Mouse (Mus musculus): Measurements from ENCODE around the gene Lin7c. TPM values are rescaled to one million over a fixed set of nuclear protein-coding genes. Genes with fewer than 3 reads are reported as not detected.

Gene Lin7c
- polyA plus RNA-seq, 1 experiment from 2014 or later = 35.5 TPM

DNA sequence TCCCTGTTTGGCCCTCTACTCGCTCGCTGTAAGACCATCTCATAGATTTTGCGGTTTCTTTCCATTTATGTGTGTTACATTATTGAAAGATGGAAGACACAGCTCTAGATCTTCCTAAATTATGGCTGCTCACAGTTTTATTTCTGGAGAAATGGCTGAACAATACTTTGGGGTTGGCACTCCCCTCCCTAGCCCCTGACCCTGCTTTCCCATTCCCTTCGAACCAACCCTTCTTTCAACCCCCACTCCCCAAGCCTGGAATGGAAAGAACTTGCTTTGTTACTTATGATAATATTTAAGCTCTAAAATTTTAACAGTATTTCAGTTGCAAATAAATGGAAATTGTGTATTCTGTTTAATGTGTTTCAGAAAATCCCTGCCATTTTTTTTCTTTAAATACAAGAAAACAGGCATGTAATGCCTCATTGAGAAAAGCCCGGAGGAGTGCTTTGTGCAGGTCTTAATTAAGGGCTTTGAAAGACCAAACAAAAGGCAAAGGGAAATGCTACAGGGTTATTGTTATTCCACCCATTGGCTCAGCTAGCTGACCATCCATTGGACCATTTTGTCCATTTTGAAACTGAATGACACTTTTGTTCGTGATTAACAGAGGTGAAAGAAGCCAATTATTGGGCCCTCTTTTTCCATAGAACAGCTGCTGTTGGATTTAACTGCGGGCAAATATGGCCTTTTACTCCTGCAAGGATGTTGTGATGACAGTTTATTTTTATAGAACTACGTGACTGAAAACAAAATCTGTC, 52.3 kb downstream of the Lin7c start:
- no peaks in the 10 kb centered on the region for H3K27me3 ChIP-seq (replicated peaks)
- no peak overlapping the region for H3K4me2 ChIP-seq
- H3K4me1 ChIP-seq = peaks cover 45% of the 10 kb centered on the region
- no peak overlapping the region for H3K4me3 ChIP-seq
- H3K36me3 ChIP-seq = no peaks in the 10 kb centered on the region
- H3K27ac ChIP-seq (replicated peaks) = no peak overlapping the region
- WGBS = 85% methylated on average over 8 of the region's 8 CpGs
- H3K9me3 ChIP-seq = no peaks in the 10 kb centered on the region
- ATAC-seq (ENCODE audit: extremely low read depth, insufficient number of reproducible peaks, low FRiP score, low TSS enrichment) = no peak
- no peak overlapping the region for H3K9ac ChIP-seq

GRCm38 (mm10) chr2:109944995-109945394, 54.3 kb downstream of the Lin7c start:
- Histone ChIP-seq H3K4me3 (no peak overlapping the region), H3K4me2 (peak overlapping the region; percentile 49), H3K27ac (replicated peaks) (peak overlapping the region; percentile 81), H3K27me3 (replicated peaks) (no peaks in the 10 kb centered on the region), H3K9me3 (no peaks in the 10 kb centered on the region), H3K9ac (peak overlapping the region; percentile 13; the same call in 1 of the 2 replicates), H3K4me1 (peaks cover 61% of the 10 kb centered on the region), H3K36me3 (no peaks in the 10 kb centered on the region)
- 23% methylated on average over 9 of the region's 9 CpGs for WGBS
- ATAC-seq (ENCODE audit: extremely low read depth, insufficient number of reproducible peaks, low FRiP score, low TSS enrichment) = peak; percentile 73; the same call in 1 of the 2 replicates

DNA sequence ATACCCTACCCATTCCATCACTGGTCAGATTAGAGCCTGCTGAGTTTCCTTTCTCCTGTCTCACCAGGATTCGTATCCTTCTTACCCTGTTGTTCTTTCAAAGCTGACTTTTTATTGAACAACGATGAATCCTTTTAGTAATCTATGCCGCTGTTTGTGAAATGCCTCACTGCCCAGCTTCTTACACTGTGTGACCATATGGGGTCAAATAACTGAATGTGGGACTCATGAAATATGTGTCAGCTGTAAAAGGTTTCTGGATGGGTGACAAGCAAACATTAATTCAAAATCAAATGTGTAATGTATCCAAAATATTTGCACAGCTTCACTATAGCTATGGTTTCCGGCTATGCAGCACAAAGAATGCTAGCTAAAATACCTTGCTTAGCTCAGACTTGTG, 54.9 kb downstream of the Lin7c start:
- no peak for ATAC-seq (ENCODE audit: extremely low read depth, insufficient number of reproducible peaks, low FRiP score, low TSS enrichment)
- H3K27ac ChIP-seq (replicated peaks) = peak overlapping the region; percentile 59
- H3K4me1 ChIP-seq = peaks cover 66% of the 10 kb centered on the region
- no peak overlapping the region for H3K9ac ChIP-seq
- no peak overlapping the region for H3K4me3 ChIP-seq
- H3K27me3 ChIP-seq (replicated peaks) = no peaks in the 10 kb centered on the region
- no peaks in the 10 kb centered on the region for H3K36me3 ChIP-seq
- peak overlapping the region; percentile 39 for H3K4me2 ChIP-seq
- H3K9me3 ChIP-seq = no peaks in the 10 kb centered on the region
- 72% methylated on average over 4 of the region's 4 CpGs for WGBS

DNA sequence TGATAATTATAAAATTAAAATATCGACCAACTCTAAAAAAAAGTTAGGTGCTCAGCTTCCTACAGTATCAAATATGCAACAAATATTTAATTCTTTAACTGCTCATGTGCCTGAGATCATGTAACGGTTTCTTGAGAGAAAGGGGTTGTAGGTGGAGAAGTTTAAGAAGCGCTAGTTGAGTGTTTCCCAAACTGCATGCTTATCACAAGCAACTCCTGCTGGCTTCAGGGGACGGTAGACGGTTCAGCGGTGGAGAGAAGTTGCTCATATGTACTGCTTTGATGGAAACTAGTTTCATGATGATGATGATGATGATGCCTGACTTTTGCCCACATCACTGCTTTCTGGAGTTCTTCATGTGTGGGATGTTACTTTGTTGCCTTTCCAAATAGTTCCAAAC, 55.8 kb downstream of the Lin7c start:
- H3K4me1 ChIP-seq = peaks cover 75% of the 10 kb centered on the region
- no peak overlapping the region for H3K4me3 ChIP-seq
- no peak overlapping the region for H3K27ac ChIP-seq (replicated peaks)
- no peaks in the 10 kb centered on the region for H3K36me3 ChIP-seq
- no peaks in the 10 kb centered on the region for H3K27me3 ChIP-seq (replicated peaks)
- ATAC-seq (ENCODE audit: extremely low read depth, insufficient number of reproducible peaks, low FRiP score, low TSS enrichment) = no peak
- 75% methylated on average over 6 of the region's 6 CpGs for WGBS
- H3K9ac ChIP-seq = no peak overlapping the region
- H3K4me2 ChIP-seq = no peak overlapping the region
- no peaks in the 10 kb centered on the region for H3K9me3 ChIP-seq

DNA sequence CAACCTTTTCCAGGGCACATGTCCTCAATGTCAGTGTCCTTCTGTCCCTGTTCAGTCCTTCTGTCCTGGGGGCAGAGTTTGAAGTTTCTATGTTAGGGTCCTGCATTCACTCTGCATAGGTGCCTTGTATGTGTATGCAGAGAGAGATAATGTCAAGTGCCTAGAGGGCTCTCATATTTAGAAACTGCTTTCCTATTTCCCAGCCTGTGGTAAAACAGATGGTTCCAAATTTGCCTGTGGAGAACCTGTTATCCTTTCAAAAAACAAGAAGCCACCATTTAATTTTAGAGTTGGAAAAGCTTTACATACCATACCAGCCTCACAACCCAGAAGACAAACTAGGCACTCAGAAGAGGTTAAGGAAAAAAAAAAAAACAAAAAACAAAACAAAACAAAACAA, 58.9 kb downstream of the Lin7c start:
- no peak for ATAC-seq (ENCODE audit: extremely low read depth, insufficient number of reproducible peaks, low FRiP score, low TSS enrichment)
- H3K9ac ChIP-seq = no peak overlapping the region
- no peak overlapping the region for H3K4me3 ChIP-seq
- peaks cover 78% of the 10 kb centered on the region for H3K4me1 ChIP-seq
- no peaks in the 10 kb centered on the region for H3K36me3 ChIP-seq
- no peaks in the 10 kb centered on the region for H3K27me3 ChIP-seq (replicated peaks)
- no peak overlapping the region for H3K4me2 ChIP-seq
- H3K27ac ChIP-seq (replicated peaks) = 0 out of 2 replicates have a peak overlapping the region, but pooled peaks have one; percentile 36
- no peaks in the 10 kb centered on the region for H3K9me3 ChIP-seq

DNA sequence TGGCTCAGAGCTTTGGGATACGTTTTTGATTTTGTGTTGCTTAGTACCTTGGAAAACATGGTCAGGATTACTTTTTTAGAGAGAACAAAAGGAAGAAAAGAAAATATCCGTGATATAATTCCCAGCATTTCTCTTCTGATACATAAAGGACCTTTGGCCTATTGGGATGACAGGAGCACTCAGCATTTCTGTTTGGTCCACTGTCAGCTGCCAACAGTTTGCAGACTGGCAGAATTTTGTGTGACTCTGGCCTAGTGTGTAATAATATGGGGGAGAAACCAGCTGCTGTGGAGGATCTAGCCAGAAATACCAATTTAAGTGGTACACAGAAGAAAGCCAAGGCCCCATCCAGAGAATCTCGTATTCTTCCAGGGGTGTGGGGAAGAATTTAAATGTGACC, 59.7 kb downstream of the Lin7c start:
- peaks cover 79% of the 10 kb centered on the region for H3K4me1 ChIP-seq
- 0 out of 2 replicates have a peak overlapping the region, but pooled peaks have one; percentile 9 for H3K9ac ChIP-seq
- no peaks in the 10 kb centered on the region for H3K9me3 ChIP-seq
- WGBS = 68% methylated on average over 3 of the region's 3 CpGs
- H3K4me2 ChIP-seq = no peak overlapping the region
- no peak for ATAC-seq (ENCODE audit: extremely low read depth, insufficient number of reproducible peaks, low FRiP score, low TSS enrichment)
- H3K27me3 ChIP-seq (replicated peaks) = no peaks in the 10 kb centered on the region
- H3K27ac ChIP-seq (replicated peaks) = peak overlapping the region; percentile 45; the same call in 1 of the 2 replicates
- H3K36me3 ChIP-seq = no peaks in the 10 kb centered on the region
- H3K4me3 ChIP-seq = no peak overlapping the region

Other genes with a start within 250 kb of the Lin7c start
- 0.75 and 0.78 TPM in 2 replicates for gene Bdnf, start 216.2 kb upstream of the Lin7c start, polyA plus RNA-seq (2015; fragmentation: Nextera tagmentation; extraction: Ambion mirVana)
- 9.9 and 10.8 TPM in 2 replicates for gene Lgr4, start 26.8 kb downstream of the Lin7c start, polyA plus RNA-seq (2015; fragmentation: Nextera tagmentation; extraction: Ambion mirVana)
- gene Ccdc34, start 127.0 kb downstream of the Lin7c start, polyA plus RNA-seq (2015; fragmentation: Nextera tagmentation; extraction: Ambion mirVana) = 25.2 and 27.2 TPM in 2 replicates